Mouse (Mus musculus) limb, embryonic 14.5 days (tissue): ENCODE measurements around the gene Cmtm8. TPM values are rescaled to one million over a fixed set of nuclear protein-coding genes. Genes with fewer than 3 reads are reported as not detected.

Experiments
- ATAC-seq: fragments of 200-750 bp; cut with Nextera tagmentation; 2 replicates; pipeline ENCODE4 v1.8.0; 2017; ENCODE audit warnings: low read depth, moderate number of reproducible peaks, moderate TSS enrichment; ENCODE audit not compliant: low FRiP score
- DNase-seq: peaks from one replicate; pipeline ENCODE4 v3.0.0-alpha.2; 2015; ENCODE audit warnings: low spot score
- H3K27ac ChIP-seq: fragments of 300-500 bp; sonication (generic); replicated peaks from 2 replicates; pipeline ENCODE4 v1.5.1; 2014; ENCODE audit warnings: low read depth, mild to moderate bottlenecking, low read length, moderate library complexity, mixed read lengths
- H3K27me3 ChIP-seq: fragments of 300-500 bp; sonication (generic); 2 replicates; pipeline ENCODE4 v1.6.1; 2014; ENCODE audit warnings: low read length, mixed read lengths; ENCODE audit not compliant: control insufficient read depth, insufficient read depth
- H3K36me3 ChIP-seq: fragments of 300-500 bp; sonication (generic); 2 replicates; pipeline ENCODE4 v1.6.1; 2014; ENCODE audit warnings: mild to moderate bottlenecking, low read length, moderate library complexity, mixed read lengths; ENCODE audit not compliant: control insufficient read depth, insufficient read depth
- H3K4me1 ChIP-seq: fragments of 300-500 bp; sonication (generic); 2 replicates; pipeline ENCODE4 v1.6.1; 2014; ENCODE audit warnings: antibody characterized with exemption, low read length, mixed read lengths; ENCODE audit not compliant: control insufficient read depth, insufficient read depth
- H3K4me2 ChIP-seq: fragments of 300-500 bp; sonication (generic); replicated peaks from 2 replicates; pipeline ENCODE4 v1.6.1; 2014; ENCODE audit warnings: low read depth, mild to moderate bottlenecking, low read length, moderate library complexity; ENCODE audit not compliant: severe bottlenecking
- H3K4me3 ChIP-seq: fragments of 300-500 bp; sonication (generic); replicated peaks from 2 replicates; pipeline ENCODE4 v1.5.1; 2014; ENCODE audit warnings: low read length
- H3K9ac ChIP-seq: fragments of 300-500 bp; sonication (generic); 2 replicates; pipeline ENCODE4 v1.6.1; 2014; ENCODE audit warnings: mild to moderate bottlenecking, low read depth, low read length, moderate library complexity; ENCODE audit not compliant: severe bottlenecking
- H3K9me3 ChIP-seq: fragments of 300-500 bp; sonication (generic); 2 replicates; pipeline ENCODE4 v1.6.1; 2016; ENCODE audit warnings: low read length; ENCODE audit not compliant: control insufficient read depth
- POLR2A ChIP-seq: fragments of 200-500 bp; IDR thresholded peaks from 2 replicates; pipeline ENCODE4 v1.8.0; 2012; ENCODE audit warnings: inconsistent platforms, mild to moderate bottlenecking, moderate library complexity, borderline replicate concordance; ENCODE audit not compliant: insufficient read depth, insufficient read length; ENCODE audit errors: extremely low read depth
- WGBS: fragments of 180-500 bp; shearing (Covaris S2); extraction: QIAGEN DNeasy Blood & Tissue Kit; methylation state at CpG from one replicate; pipeline ENCODE4 v1.1.7; 2014; 5-methylcytosine and 5-hydroxymethylcytosine counted together
- polyA plus RNA-seq, 2 experiments: library from polyadenylated mRNA; depleted of rRNA in 1 of 2; stranded (reverse) in 1 of 2; unstranded in 1 of 2; fragments of >200 nt; fragmentation: Nextera tagmentation in 1 of 2; extraction: Ambion mirVana in 1 of 2; gene quantifications; 2 replicates each; pipeline versions ENCODE4 v1.2.1 to v1.2.3; 2012 to 2014

Cmtm8 gene
- 14.2 and 19.7 TPM in 2 replicates for polyA plus RNA-seq (2012; rRNA removed)
- 19.2 and 20.5 TPM in 2 replicates for polyA plus RNA-seq (2014; fragmentation: Nextera tagmentation; extraction: Ambion mirVana)

DNA sequence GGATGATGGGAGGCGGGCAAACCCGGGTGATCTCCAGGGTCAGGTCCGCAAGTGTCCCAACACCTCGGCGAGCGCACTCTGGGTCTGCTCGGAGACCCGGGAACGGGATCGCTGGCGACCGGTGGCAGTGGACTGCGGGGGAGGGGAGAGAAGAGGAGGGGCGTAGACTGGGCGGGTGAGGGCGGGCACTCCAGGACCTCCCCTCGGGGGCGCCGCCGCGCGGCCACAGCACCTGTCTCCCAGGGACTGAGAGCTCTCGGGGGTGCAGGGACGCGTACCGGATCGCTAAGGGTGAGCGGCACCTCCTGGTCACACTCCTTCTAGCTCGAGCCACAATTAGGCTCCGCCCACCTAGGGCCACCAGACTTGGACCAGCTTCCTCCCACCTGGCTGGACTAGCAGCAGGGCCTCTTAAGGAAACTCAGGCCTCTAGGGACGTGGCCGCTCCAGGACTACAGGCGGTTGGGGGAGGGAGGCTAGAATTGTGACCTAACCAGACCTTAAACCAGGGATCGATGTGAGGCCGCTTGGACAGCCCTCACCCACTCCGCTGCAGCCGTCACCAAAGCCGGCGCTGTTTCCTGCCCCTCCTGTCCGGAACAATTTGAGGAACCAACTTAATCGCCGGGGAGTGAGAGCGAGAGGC, at the start of gene Cmtm8:
Gene Cmtm8, minus strand, starts transcription at position 140 of the 646 bp plus-strand sequence.
- WGBS, result 1% methylated on average over 25 of the region's 43 CpGs
- H3K27me3 ChIP-seq, result no peaks in the 10 kb centered on the region
- no peaks in the 10 kb centered on the region for H3K36me3 ChIP-seq
- H3K4me3 ChIP-seq, result peak within 1 kb of the TSS; percentile 72
- peaks cover 9% of the 10 kb centered on the region; the same call in 1 of the 2 replicates for H3K4me1 ChIP-seq
- ATAC-seq, result peak; percentile 79
- H3K4me2 ChIP-seq, result peak within 1 kb of the TSS; percentile 98
- peak within 1 kb of the TSS; percentile 66 for H3K9ac ChIP-seq
- no peak within 1 kb of the TSS for H3K27ac ChIP-seq
- H3K9me3 ChIP-seq, result no peaks in the 10 kb centered on the region
- DNase-seq, result no peak
- no peak for TF ChIP-seq POLR2A

DNA sequence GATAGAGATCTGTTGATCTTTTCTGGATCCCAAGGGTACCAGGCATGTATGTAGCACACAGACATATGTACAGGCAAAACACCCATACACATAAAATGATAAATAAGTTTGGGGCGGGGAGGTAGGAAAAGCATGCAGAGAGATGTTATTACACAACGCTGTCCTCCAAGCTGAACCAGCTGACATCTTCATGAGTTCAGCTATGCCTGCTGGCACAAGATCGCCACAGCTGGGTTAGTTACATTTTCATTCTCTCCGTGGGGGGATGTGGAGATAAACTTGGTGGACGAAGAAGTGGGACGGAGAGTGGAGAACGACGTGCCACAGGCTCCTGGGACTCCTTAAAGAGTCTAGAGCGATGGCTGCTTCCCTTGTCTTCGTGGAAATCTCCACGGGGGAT, 49.0 kb upstream of the Cmtm8 start:
- Histone ChIP-seq H3K9me3 (peaks cover 5% of the 10 kb centered on the region; the same call in 1 of the 2 replicates), H3K27me3 (no peaks in the 10 kb centered on the region), H3K4me2 (no peak overlapping the region), H3K4me1 (no peaks in the 10 kb centered on the region), H3K36me3 (no peaks in the 10 kb centered on the region), H3K4me3 (no peak overlapping the region), H3K27ac (no peak overlapping the region), H3K9ac (no peak overlapping the region)
- 79% methylated on average over 11 of the region's 11 CpGs for WGBS
- TF ChIP-seq POLR2A, result no peak
- DNase-seq (no peak), ATAC-seq (no peak)

DNA sequence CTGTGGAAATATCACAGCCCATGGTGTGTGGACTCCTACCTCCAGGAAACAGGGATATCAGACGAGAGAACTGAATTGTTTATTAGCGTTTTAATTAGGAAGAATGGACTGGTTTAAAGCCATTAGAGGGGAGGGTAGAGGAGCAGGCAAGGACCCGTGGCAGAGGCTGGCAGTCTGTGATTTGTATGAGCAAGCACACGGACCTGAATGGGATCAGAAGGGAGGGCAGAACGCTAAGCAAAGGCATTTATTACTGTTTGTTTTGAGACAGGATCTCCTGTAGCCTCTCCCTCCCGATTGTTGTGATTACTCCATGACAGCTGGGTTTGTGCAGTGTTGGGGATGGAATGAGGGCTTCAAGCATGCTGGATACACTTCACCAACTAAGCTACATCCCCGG, 46.4 kb upstream of the Cmtm8 start:
- no peak for ATAC-seq
- no peaks in the 10 kb centered on the region for H3K36me3 ChIP-seq
- DNase-seq, result no peak
- H3K9me3 ChIP-seq, result peaks cover 5% of the 10 kb centered on the region; the same call in 1 of the 2 replicates
- no peak overlapping the region for H3K27ac ChIP-seq
- WGBS, result 23% methylated on average over 7 of the region's 7 CpGs
- no peaks in the 10 kb centered on the region for H3K4me1 ChIP-seq
- no peak for TF ChIP-seq POLR2A
- no peak overlapping the region for H3K9ac ChIP-seq
- H3K4me2 ChIP-seq, result no peak overlapping the region
- H3K27me3 ChIP-seq, result no peaks in the 10 kb centered on the region
- H3K4me3 ChIP-seq, result no peak overlapping the region

DNA sequence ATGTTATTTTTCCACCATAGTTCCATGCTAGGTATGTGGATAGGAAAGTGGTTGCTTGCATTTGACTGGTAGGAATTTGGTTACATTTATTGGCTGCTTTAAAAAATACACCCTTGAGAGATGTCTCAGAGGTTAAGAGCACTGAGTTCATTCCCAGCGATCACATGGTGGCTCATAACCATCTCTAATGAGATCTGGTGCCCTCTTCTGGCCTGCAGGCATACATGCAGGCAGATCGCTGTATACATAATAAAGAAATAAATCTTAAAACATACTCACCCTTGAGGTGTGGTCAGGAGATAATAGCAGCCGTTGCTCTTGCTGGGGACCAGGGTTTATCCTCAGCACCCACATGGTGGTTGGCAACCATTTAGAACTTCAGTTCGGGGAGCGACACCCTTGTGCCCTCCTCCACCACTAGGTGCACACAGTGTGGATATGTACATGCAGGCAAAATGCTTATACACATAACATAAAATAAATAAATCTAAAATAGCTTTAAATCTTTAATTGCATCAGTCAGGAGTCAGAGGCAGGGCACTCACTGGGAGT, 45.0 kb upstream of the Cmtm8 start:
- no peaks in the 10 kb centered on the region for H3K9me3 ChIP-seq
- WGBS, result 85% methylated on average over 5 of the region's 5 CpGs
- H3K27ac ChIP-seq, result no peak overlapping the region
- no peak overlapping the region for H3K4me3 ChIP-seq
- no peak overlapping the region for H3K4me2 ChIP-seq
- TF ChIP-seq POLR2A, result no peak
- no peaks in the 10 kb centered on the region for H3K27me3 ChIP-seq
- no peaks in the 10 kb centered on the region for H3K4me1 ChIP-seq
- no peak overlapping the region for H3K9ac ChIP-seq
- H3K36me3 ChIP-seq, result no peaks in the 10 kb centered on the region
- DNase-seq, result no peak
- no peak for ATAC-seq

DNA sequence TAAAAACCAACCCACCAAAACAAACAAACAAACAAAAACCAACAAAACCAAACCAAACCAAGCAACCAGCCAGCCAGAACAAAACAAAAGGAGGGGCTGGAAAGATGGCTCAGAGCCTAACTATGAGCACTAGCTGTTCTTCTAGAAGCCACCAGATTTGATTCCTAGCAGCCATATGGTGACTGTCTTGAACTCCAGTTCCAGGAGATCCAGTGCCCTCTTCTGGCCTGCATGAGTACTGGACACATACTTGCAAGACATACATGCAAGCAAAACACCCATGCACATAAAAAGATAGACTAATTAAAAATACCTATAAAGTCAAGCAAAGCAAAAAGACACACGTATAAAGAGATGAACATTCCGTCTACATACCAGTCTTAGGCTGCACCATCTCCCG, 43.7 kb upstream of the Cmtm8 start:
- Histone ChIP-seq H3K4me2 (no peak overlapping the region), H3K36me3 (no peaks in the 10 kb centered on the region), H3K4me3 (no peak overlapping the region), H3K9me3 (no peaks in the 10 kb centered on the region), H3K9ac (no peak overlapping the region), H3K4me1 (no peaks in the 10 kb centered on the region), H3K27ac (no peak overlapping the region), H3K27me3 (no peaks in the 10 kb centered on the region)
- TF ChIP-seq POLR2A, result no peak
- ATAC-seq (no peak), DNase-seq (no peak)
- 88% methylated on average over 3 of the region's 3 CpGs for WGBS
